Mouse (Mus musculus): ENCODE measurements around the gene E130218I03Rik. TPM values are rescaled to one million over a fixed set of nuclear protein-coding genes. Genes with fewer than 3 reads are reported as not detected.

The E130218I03Rik gene
- polyA plus RNA-seq, 2 experiments, result not detected

DNA sequence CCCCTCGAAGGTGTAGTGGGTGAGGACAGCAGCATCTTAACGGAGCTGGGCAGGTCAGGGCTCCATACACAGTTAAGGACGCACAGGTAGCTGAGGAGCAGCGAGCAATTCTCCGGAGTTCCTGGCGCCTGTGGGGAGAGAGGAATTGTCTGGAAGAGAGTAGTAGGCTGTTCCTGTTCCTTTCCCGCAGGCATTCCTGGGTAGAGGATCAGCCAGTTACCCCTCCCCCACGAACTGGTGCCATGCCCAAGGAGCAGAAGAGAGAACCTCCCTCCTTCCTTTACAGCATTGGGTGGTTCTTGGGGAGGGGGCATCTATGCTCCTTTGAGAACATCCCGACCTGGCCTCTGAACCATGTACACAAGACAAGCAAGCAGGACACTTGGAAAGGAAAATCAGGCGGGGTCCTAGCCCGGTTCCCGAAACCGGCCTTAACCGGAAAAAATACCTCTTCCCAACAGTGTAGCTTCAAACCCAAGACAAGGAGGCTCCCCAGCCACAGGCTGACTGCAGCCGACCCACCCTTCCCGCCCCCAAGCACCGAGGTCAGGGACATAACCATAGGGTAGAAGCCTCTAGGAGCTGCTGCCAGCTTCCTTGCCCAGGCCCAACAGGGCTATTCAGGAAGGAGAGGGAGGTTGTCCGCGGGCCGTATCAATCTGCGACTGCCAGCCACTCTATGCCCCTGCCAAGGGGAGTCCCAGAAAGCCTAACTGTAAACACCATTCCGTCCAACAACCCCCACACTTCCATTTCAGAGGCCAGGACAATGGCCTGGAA lies 8.9 kb downstream of the E130218I03Rik start:
- Histone ChIP-seq H3K9me3 (ENCODE audit: control insufficient read depth, low read length) (no peaks in the 10 kb centered on the region), H3K4me3 (ENCODE audit: insufficient read depth in 1 of 2, low read depth in 2 of 2, low read length in 2 of 2) (peak overlapping the region in 1 of 2 experiments; percentile 43; a peak in 1 of 4 replicates), H3K4me1 (replicated peaks; ENCODE audit: control insufficient read depth in 2 of 2, insufficient read depth in 2 of 2, low read length in 1 of 2) (peaks cover 0 to 18% of the 10 kb centered on the region in 2 experiments; a peak in 2 of 4 replicates), H3K27me3 (ENCODE audit: control insufficient read depth, insufficient read depth, low read length) (peaks cover 83% of the 10 kb centered on the region), H3K9ac (replicated peaks) (no peak overlapping the region), H3K4me2 (ENCODE audit: low read depth) (peak overlapping the region; percentile 61), H3K36me3 (replicated peaks; ENCODE audit: control insufficient read depth, insufficient read depth, low read depth) (no peaks in the 10 kb centered on the region), H3K27ac (no peak overlapping the region)
- TF ChIP-seq CTCF (IDR thresholded peaks at IDR 0.05; ENCODE audit: low read depth), result no peak
- TF ChIP-seq EP300 (IDR thresholded peaks at IDR 0.05; ENCODE audit: low read depth), result no peak
- 8% methylated on average over 22 of the region's 22 CpGs for WGBS (ENCODE audit: insufficient replicate concordance)
- no peak for ATAC-seq (ENCODE audit: insufficient read depth)
- no peak for DNase-seq (ENCODE audit: low read depth in 3 of 3, low spot score in 3 of 3)

GRCm38 (mm10) chr4:134252911-134253721 lies 9.7 kb downstream of the E130218I03Rik start:
- H3K36me3 ChIP-seq (replicated peaks; ENCODE audit: control insufficient read depth, insufficient read depth, low read depth), result no peaks in the 10 kb centered on the region
- peaks cover 0 to 18% of the 10 kb centered on the region in 2 experiments; a peak in 2 of 4 replicates for H3K4me1 ChIP-seq (replicated peaks; ENCODE audit: control insufficient read depth in 2 of 2, insufficient read depth in 2 of 2, low read length in 1 of 2)
- DNase-seq (ENCODE audit: low read depth in 3 of 3, low spot score in 3 of 3), result no peak
- 13% methylated on average over 15 of the region's 15 CpGs for WGBS (ENCODE audit: insufficient replicate concordance)
- H3K4me3 ChIP-seq (ENCODE audit: insufficient read depth in 1 of 2, low read depth in 2 of 2, low read length in 2 of 2), result 0 out of 4 replicates have a peak overlapping the region, but pooled peaks of 1 of the 2 experiments have one; percentile 28
- no peak overlapping the region for H3K9ac ChIP-seq (replicated peaks)
- TF ChIP-seq EP300 (IDR thresholded peaks at IDR 0.05; ENCODE audit: low read depth), result no peak
- no peak for TF ChIP-seq CTCF (IDR thresholded peaks at IDR 0.05; ENCODE audit: low read depth)
- ATAC-seq (ENCODE audit: insufficient read depth), result no peak
- no peak overlapping the region for H3K4me2 ChIP-seq (ENCODE audit: low read depth)
- H3K9me3 ChIP-seq (ENCODE audit: control insufficient read depth, low read length), result no peaks in the 10 kb centered on the region
- no peak overlapping the region for H3K27ac ChIP-seq
- H3K27me3 ChIP-seq (ENCODE audit: control insufficient read depth, insufficient read depth, low read length), result peaks cover 75% of the 10 kb centered on the region

DNA sequence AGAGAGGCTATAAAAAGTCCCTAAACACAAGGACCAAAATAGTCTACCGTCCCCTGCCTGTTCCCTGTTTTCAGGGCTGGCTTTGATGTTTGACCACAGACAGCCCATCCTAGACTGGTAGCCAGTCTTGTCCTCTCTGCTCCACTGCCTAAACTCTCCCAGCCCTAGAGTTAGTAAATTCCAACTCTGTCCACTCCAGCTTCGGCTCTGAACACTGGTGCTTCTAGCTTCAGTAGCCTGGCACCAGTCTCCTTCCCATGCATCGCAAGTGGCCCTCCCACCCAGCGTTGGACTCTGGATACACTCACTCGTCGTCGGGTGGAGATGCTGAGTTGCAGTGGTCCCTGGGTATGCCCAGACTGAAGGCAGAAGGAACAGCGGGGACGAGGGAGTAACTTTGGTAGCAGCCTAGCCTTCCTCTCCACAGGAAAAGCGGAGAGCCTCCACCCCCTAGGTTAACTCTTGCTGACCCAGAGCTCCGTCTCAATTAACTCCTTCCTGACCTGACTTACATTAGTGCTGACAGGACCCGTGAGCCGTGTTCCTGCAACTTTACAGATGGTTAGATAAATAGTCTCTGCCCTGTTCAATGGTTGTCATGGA lies 10.4 kb downstream of the E130218I03Rik start, which contains the start of gene Grrp1:
TSS of gene Grrp1 (minus strand) at position 385 of the 603 bp plus-strand sequence.
- peaks cover 73% of the 10 kb centered on the region for H3K27me3 ChIP-seq (ENCODE audit: control insufficient read depth, insufficient read depth, low read length)
- peak within 1 kb of the TSS; percentile 9; the same call in 1 of the 2 replicates for H3K4me2 ChIP-seq (ENCODE audit: low read depth)
- no peak for ATAC-seq (ENCODE audit: insufficient read depth)
- 3% methylated on average over 13 of the region's 13 CpGs for WGBS (ENCODE audit: insufficient replicate concordance)
- no peaks in the 10 kb centered on the region for H3K9me3 ChIP-seq (ENCODE audit: control insufficient read depth, low read length)
- H3K36me3 ChIP-seq (replicated peaks; ENCODE audit: control insufficient read depth, insufficient read depth, low read depth), result no peaks in the 10 kb centered on the region
- no peak within 1 kb of the TSS for H3K27ac ChIP-seq
- H3K4me3 ChIP-seq (ENCODE audit: insufficient read depth in 1 of 2, low read depth in 2 of 2, low read length in 2 of 2), result peak within 1 kb of the TSS in 1 of 2 experiments; percentile 28; a peak in 2 of 4 replicates
- no peak for DNase-seq (ENCODE audit: low read depth in 3 of 3, low spot score in 3 of 3)
- H3K4me1 ChIP-seq (replicated peaks; ENCODE audit: control insufficient read depth in 2 of 2, insufficient read depth in 2 of 2, low read length in 1 of 2), result peaks cover 0 to 18% of the 10 kb centered on the region in 2 experiments; a peak in 2 of 4 replicates
- TF ChIP-seq CTCF (IDR thresholded peaks at IDR 0.05; ENCODE audit: low read depth) (no peak), EP300 (IDR thresholded peaks at IDR 0.05; ENCODE audit: low read depth) (no peak)
- no peak within 1 kb of the TSS for H3K9ac ChIP-seq (replicated peaks)

- Histone ChIP-seq H3K4me2 (ENCODE audit: low read depth) (no peak overlapping the region), H3K27me3 (ENCODE audit: control insufficient read depth, insufficient read depth, low read length) (peaks cover 63% of the 10 kb centered on the region), H3K4me3 (ENCODE audit: insufficient read depth in 1 of 2, low read depth in 2 of 2, low read length in 2 of 2) (no peak overlapping the region), H3K4me1 (replicated peaks; ENCODE audit: control insufficient read depth in 2 of 2, insufficient read depth in 2 of 2, low read length in 1 of 2) (peaks cover 0 to 18% of the 10 kb centered on the region in 2 experiments; a peak in 2 of 4 replicates), H3K27ac (no peak overlapping the region), H3K9me3 (ENCODE audit: control insufficient read depth, low read length) (no peaks in the 10 kb centered on the region), H3K9ac (replicated peaks) (no peak overlapping the region), H3K36me3 (replicated peaks; ENCODE audit: control insufficient read depth, insufficient read depth, low read depth) (no peaks in the 10 kb centered on the region)
- ATAC-seq (ENCODE audit: insufficient read depth), result no peak
- 36% methylated on average over 3 of the region's 3 CpGs for WGBS (ENCODE audit: insufficient replicate concordance)
- DNase-seq (ENCODE audit: low read depth in 3 of 3, low spot score in 3 of 3), result no peak
- TF ChIP-seq CTCF (IDR thresholded peaks at IDR 0.05; ENCODE audit: low read depth) (no peak), EP300 (IDR thresholded peaks at IDR 0.05; ENCODE audit: low read depth) (no peak)
Observed at GRCm38 (mm10) chr4:134254835-134255234, 11.4 kb downstream of the E130218I03Rik start.
